Mouse (Mus musculus): ENCODE results near the gene Tut4. TPM values are rescaled to one million over a fixed set of nuclear protein-coding genes. Genes with fewer than 3 reads are reported as not detected.
A peak's percentile ranks its signal among the peaks of the same experiment; 100 is the strongest.

The Tut4 gene
- polyA plus RNA-seq, 1 experiment from 2014 or later = 105 TPM

DNA sequence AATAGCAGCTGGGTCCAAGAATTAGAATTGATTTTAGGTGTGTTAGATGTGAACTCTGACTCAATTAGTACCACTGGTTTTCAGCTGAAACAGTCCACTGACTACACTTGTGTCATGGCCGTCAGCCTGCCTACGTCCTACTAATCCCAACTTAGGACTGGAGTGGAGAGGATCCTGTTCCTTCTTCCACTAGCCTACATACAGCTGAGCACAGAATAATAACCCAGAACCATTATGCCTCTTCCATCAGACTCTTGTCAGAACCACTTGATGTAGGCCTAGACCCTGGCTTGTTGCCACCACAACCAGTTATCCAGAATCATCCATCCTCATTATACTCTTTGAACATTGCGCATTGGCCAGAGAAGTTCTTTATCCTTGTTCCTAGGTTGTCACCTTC, 24.4 kb upstream of the Tut4 start:
- Histone ChIP-seq H3K27me3 (ENCODE audit: control insufficient read depth, insufficient read depth, low read length) (no peaks in the 10 kb centered on the region), H3K27ac (ENCODE audit: low read depth, low read length) (no peak overlapping the region), H3K9me3 (ENCODE audit: control insufficient read depth, low read length) (no peaks in the 10 kb centered on the region), H3K36me3 (ENCODE audit: control insufficient read depth, insufficient read depth, low read length) (no peaks in the 10 kb centered on the region), H3K4me1 (replicated peaks; ENCODE audit: control insufficient read depth, insufficient read depth, low read length) (peaks cover 5% of the 10 kb centered on the region), H3K4me2 (replicated peaks; ENCODE audit: low read depth, low read length) (no peak overlapping the region), H3K4me3 (ENCODE audit: low read depth, low read length) (no peak overlapping the region), H3K9ac (ENCODE audit: low read depth, low read length) (no peak overlapping the region)
- 93% methylated on average over 3 of the region's 3 CpGs for WGBS
- ATAC-seq (ENCODE audit: low FRiP score) = no peak
- DNase-seq (ENCODE audit: low spot score) = no peak

DNA sequence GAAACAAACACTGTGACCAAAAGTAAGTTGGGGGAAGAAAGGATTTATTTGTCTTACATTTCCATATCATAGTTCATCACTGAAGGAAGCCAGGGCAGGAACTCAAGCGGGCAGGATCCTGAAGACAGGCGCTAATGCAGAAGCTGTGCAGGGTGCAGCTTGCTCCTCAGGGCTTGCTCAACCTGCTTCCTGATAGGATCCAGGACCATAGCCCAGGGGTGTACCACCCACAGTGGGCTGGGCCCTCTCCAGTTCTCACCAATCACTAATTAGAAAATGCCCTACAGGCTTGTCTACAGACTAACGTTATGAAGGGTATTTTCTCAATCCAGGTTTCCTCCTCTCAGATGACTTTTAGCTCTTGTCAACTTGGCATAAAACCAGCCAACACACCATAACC, 23.6 kb upstream of the Tut4 start:
- Histone ChIP-seq H3K27me3 (ENCODE audit: control insufficient read depth, insufficient read depth, low read length) (no peaks in the 10 kb centered on the region), H3K9me3 (ENCODE audit: control insufficient read depth, low read length) (no peaks in the 10 kb centered on the region), H3K9ac (ENCODE audit: low read depth, low read length) (no peak overlapping the region), H3K4me2 (replicated peaks; ENCODE audit: low read depth, low read length) (no peak overlapping the region), H3K4me3 (ENCODE audit: low read depth, low read length) (no peak overlapping the region), H3K36me3 (ENCODE audit: control insufficient read depth, insufficient read depth, low read length) (no peaks in the 10 kb centered on the region), H3K4me1 (replicated peaks; ENCODE audit: control insufficient read depth, insufficient read depth, low read length) (peaks cover 5% of the 10 kb centered on the region), H3K27ac (ENCODE audit: low read depth, low read length) (no peak overlapping the region)
- ATAC-seq (ENCODE audit: low FRiP score) = no peak
- DNase-seq (ENCODE audit: low spot score) = no peak
- 70% methylated on average over 3 of the region's 3 CpGs for WGBS

DNA sequence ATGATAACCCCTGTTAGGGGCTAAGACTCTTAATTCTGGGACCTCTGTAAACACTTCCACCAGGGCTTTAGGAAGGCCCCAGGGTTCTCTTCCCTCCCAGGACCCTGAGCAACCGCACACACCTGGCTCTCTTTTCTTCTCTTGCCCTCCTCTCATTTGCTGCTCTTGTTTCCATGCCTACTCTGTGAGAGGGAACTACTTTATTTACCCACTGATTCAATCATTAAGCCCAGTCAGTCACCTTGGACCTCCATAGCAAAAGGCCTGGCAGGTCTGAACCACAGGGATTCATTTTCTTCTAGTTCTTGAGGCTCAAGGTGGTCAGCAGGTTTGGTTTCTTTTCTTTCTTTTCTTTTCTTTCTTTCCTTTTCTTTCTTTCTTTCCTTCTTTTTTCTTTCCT, 23.0 kb upstream of the Tut4 start:
- H3K4me3 ChIP-seq (ENCODE audit: low read depth, low read length) = no peak overlapping the region
- no peaks in the 10 kb centered on the region for H3K27me3 ChIP-seq (ENCODE audit: control insufficient read depth, insufficient read depth, low read length)
- DNase-seq (ENCODE audit: low spot score) (no peak), ATAC-seq (ENCODE audit: low FRiP score) (no peak)
- no peaks in the 10 kb centered on the region; the same call in 1 of the 2 replicates for H3K4me1 ChIP-seq (replicated peaks; ENCODE audit: control insufficient read depth, insufficient read depth, low read length)
- H3K36me3 ChIP-seq (ENCODE audit: control insufficient read depth, insufficient read depth, low read length) = no peaks in the 10 kb centered on the region
- no peaks in the 10 kb centered on the region for H3K9me3 ChIP-seq (ENCODE audit: control insufficient read depth, low read length)
- WGBS = 86% methylated on average over 1 of the region's 1 CpGs
- H3K9ac ChIP-seq (ENCODE audit: low read depth, low read length) = no peak overlapping the region
- no peak overlapping the region for H3K27ac ChIP-seq (ENCODE audit: low read depth, low read length)
- no peak overlapping the region for H3K4me2 ChIP-seq (replicated peaks; ENCODE audit: low read depth, low read length)

DNA sequence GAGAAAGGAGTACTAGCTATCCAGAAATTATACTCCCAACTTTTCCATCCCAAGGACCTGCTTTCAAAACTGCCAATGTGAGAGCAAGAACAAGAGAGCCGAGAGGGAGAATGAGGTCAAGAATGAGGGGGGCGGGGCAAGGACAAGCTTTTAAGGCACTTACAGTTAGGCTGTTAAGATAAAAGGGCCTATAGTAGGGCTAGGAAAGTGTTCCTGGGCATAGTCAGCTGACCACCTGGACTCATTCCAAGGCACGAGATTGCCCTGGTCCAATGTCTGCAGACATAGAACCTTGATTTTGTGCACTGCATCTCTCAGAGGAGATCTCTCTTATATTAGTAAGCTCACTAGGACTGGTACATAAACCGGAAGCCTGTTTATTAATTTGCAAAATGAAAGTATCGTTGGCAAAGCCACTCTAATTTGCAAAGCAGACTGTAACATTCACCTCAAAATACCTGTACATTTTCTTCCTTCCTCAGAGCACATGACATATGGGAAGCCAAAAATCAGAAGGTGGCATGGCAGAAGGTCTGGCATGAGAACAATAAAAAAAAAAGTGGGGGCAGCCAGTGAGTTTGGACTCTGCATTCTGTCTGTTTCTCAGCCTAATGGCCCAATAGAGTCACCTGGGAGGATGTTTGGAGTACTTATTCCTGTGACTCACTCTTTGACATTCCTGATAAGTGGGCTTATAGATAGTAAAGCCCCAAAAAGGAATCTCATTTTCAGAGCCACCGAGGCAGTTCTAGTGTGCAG, 21.0 kb upstream of the Tut4 start:
- no peaks in the 10 kb centered on the region for H3K9me3 ChIP-seq (ENCODE audit: control insufficient read depth, low read length)
- no peak overlapping the region for H3K9ac ChIP-seq (ENCODE audit: low read depth, low read length)
- no peak overlapping the region for H3K4me2 ChIP-seq (replicated peaks; ENCODE audit: low read depth, low read length)
- DNase-seq (ENCODE audit: low spot score) = no peak
- 74% methylated on average over 6 of the region's 6 CpGs for WGBS
- no peak overlapping the region for H3K4me3 ChIP-seq (ENCODE audit: low read depth, low read length)
- no peaks in the 10 kb centered on the region for H3K36me3 ChIP-seq (ENCODE audit: control insufficient read depth, insufficient read depth, low read length)
- no peaks in the 10 kb centered on the region for H3K4me1 ChIP-seq (replicated peaks; ENCODE audit: control insufficient read depth, insufficient read depth, low read length)
- H3K27ac ChIP-seq (ENCODE audit: low read depth, low read length) = no peak overlapping the region
- ATAC-seq (ENCODE audit: low FRiP score) = no peak
- no peaks in the 10 kb centered on the region for H3K27me3 ChIP-seq (ENCODE audit: control insufficient read depth, insufficient read depth, low read length)

DNA sequence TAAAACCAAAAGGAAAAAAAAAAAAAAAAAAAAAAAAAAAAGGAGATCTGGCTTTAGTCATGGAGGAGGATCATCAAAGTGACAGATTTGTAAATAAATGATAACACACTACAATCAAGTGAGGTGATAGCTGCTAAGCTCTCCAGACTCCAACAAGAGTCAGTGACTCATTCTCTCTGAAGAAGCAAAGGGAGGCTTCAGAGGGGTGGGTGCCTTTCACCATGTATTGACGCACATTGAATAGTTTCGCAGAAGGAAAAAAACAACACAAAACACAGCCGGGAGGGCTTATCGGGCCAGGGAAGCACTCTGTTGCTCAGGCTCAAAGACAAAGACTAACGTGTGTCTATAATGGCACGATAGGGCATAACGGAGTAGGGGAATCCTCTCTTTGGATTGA, 11.1 kb upstream of the Tut4 start:
- Histone ChIP-seq H3K36me3 (ENCODE audit: control insufficient read depth, insufficient read depth, low read length) (no peaks in the 10 kb centered on the region), H3K9ac (ENCODE audit: low read depth, low read length) (no peak overlapping the region), H3K9me3 (ENCODE audit: control insufficient read depth, low read length) (no peaks in the 10 kb centered on the region), H3K27ac (ENCODE audit: low read depth, low read length) (no peak overlapping the region), H3K27me3 (ENCODE audit: control insufficient read depth, insufficient read depth, low read length) (no peaks in the 10 kb centered on the region), H3K4me2 (replicated peaks; ENCODE audit: low read depth, low read length) (no peak overlapping the region), H3K4me1 (replicated peaks; ENCODE audit: control insufficient read depth, insufficient read depth, low read length) (no peaks in the 10 kb centered on the region), H3K4me3 (ENCODE audit: low read depth, low read length) (no peak overlapping the region)
- ATAC-seq (ENCODE audit: low FRiP score) (no peak), DNase-seq (ENCODE audit: low spot score) (no peak)
- WGBS = 74% methylated on average over 7 of the region's 7 CpGs

DNA sequence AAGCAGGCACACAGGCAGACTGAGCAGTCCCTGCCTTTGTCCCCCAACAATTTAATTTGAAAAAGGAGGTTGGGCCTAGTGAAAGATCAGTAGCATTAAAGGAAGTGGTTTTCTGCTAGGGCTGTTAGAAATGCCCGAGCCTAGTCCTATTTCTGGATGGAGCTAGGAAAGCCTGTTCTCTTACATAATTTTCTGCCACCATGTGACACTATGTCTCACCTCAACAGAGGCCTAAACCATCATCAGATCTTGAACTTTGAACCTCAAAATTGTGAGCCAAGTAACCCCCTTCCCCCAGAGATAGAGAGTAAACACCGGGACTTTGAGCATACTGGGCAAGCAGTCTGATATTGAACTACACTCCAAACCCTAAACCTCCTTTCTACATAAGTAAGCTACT, 3.2 kb upstream of the Tut4 start:
- no peak overlapping the region for H3K4me3 ChIP-seq (ENCODE audit: low read depth, low read length)
- no peaks in the 10 kb centered on the region for H3K27me3 ChIP-seq (ENCODE audit: control insufficient read depth, insufficient read depth, low read length)
- no peak overlapping the region for H3K27ac ChIP-seq (ENCODE audit: low read depth, low read length)
- ATAC-seq (ENCODE audit: low FRiP score) (no peak), DNase-seq (ENCODE audit: low spot score) (no peak)
- WGBS = 92% methylated on average over 2 of the region's 2 CpGs
- no peaks in the 10 kb centered on the region for H3K36me3 ChIP-seq (ENCODE audit: control insufficient read depth, insufficient read depth, low read length)
- H3K4me2 ChIP-seq (replicated peaks; ENCODE audit: low read depth, low read length) = no peak overlapping the region
- no peak overlapping the region for H3K9ac ChIP-seq (ENCODE audit: low read depth, low read length)
- no peaks in the 10 kb centered on the region for H3K4me1 ChIP-seq (replicated peaks; ENCODE audit: control insufficient read depth, insufficient read depth, low read length)
- H3K9me3 ChIP-seq (ENCODE audit: control insufficient read depth, low read length) = no peaks in the 10 kb centered on the region

DNA sequence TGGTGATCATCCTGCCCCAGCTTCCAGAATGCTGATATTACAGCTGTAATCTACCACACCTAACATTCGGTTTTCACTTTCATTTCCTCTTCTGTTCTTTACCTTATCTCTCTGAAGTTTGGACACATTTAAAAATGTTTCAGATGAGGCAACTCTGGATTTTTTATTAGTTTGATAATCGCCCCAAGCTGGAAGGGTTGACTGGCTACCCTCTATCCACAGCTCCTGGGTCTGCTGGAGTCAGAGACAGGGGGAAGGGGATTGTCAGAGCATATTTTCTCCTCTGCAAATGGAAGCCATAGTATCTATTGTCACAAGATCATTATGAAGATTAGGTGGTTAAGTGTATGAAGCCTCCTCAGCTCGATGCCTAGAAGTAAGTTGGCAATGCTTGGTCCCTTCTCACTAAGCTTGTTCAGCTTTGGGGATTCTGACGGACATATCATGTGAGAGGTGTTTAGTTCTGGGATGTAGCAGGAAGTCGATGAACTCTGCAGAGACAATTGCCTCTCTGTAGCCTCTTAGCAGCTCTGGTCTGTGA, 955 bp upstream of the Tut4 start:
- Histone ChIP-seq H3K27ac (ENCODE audit: low read depth, low read length) (no peak overlapping the region), H3K27me3 (ENCODE audit: control insufficient read depth, insufficient read depth, low read length) (no peaks in the 10 kb centered on the region), H3K36me3 (ENCODE audit: control insufficient read depth, insufficient read depth, low read length) (no peaks in the 10 kb centered on the region), H3K4me2 (replicated peaks; ENCODE audit: low read depth, low read length) (peak overlapping the region; percentile 79; the same call in 1 of the 2 replicates), H3K9me3 (ENCODE audit: control insufficient read depth, low read length) (no peaks in the 10 kb centered on the region), H3K4me3 (ENCODE audit: low read depth, low read length) (no peak overlapping the region; the same call in 1 of the 2 replicates), H3K9ac (ENCODE audit: low read depth, low read length) (no peak overlapping the region), H3K4me1 (replicated peaks; ENCODE audit: control insufficient read depth, insufficient read depth, low read length) (no peaks in the 10 kb centered on the region)
- DNase-seq (ENCODE audit: low spot score) (peak; percentile 31), ATAC-seq (ENCODE audit: low FRiP score) (no peak)
- 44% methylated on average over 5 of the region's 5 CpGs for WGBS

DNA sequence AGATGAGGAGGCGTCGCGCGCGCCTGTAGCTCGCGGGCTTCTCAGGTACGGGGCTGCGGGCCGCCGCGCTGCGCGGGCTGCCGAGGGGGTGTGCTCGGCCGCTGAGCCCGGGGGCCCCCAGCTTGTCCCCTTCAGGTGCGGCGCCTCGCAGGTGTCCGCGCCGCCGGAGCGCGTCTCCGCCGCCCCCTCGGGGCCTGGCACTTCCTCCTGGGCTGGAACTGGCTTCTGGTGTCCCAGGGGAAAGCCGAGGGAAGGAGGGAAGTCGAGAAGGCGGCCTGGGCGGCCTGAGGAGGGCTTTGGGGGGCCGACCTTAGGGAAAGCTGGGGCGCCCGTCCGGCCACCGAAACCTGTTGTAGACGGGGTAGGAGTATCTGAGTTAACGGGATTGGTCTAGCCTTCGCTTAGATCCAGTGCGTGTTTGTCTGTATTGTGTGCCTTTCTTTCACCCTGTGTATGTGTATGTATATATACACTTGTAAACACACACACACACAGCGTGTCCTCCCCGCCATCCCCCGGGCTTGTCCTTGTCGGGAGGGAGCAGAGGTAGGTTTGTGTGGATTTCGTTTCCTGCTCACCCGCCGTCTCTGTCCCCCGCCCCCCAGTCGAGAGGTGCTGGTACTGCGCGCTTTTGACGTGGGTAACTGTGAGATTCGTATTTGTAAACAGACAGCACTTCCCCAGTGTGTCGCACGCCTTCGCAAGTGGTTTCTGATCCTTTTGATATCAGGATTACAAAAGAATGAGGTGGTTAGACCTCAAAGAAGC, 1.1 kb downstream of the Tut4 start:
- Histone ChIP-seq H3K27ac (ENCODE audit: low read depth, low read length) (peak overlapping the region; percentile 98), H3K4me3 (ENCODE audit: low read depth, low read length) (peak overlapping the region; percentile 99), H3K9me3 (ENCODE audit: control insufficient read depth, low read length) (no peaks in the 10 kb centered on the region), H3K27me3 (ENCODE audit: control insufficient read depth, insufficient read depth, low read length) (no peaks in the 10 kb centered on the region), H3K9ac (ENCODE audit: low read depth, low read length) (peak overlapping the region; percentile 98), H3K4me1 (replicated peaks; ENCODE audit: control insufficient read depth, insufficient read depth, low read length) (no peaks in the 10 kb centered on the region), H3K36me3 (ENCODE audit: control insufficient read depth, insufficient read depth, low read length) (no peaks in the 10 kb centered on the region), H3K4me2 (replicated peaks; ENCODE audit: low read depth, low read length) (peak overlapping the region; percentile 79)
- peak; percentile 69 for DNase-seq (ENCODE audit: low spot score)
- under 1% methylated on average over 52 of the region's 59 CpGs for WGBS
- ATAC-seq (ENCODE audit: low FRiP score) = peak; percentile 61
